In the genomic region with DNA sequence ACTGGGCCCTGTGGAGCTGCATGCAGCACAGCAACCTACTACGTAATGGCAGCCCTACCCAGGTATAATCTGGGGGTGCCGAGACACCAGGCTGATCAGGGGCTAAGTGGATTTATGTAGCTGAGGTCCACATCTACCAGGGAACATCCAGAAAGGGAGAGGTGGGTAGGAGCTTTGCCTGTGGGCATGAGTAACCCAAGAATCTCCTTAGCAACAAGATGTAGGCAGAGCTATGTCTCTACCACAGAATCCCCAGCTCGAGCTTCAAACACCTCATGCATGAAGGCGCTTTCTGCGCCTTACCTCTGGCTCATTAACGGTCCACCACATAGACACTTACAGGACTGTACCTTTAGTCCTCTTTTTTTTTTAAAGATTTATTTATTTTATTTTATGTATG, we compare ENCODE assay signal across 13 mouse cellular contexts. TPM values are rescaled to one million over a fixed set of nuclear protein-coding genes. Genes with fewer than 3 reads are reported as not detected.
DNase-seq lines count a peak whose midpoint lies in the region; ATAC-seq and TF ChIP-seq lines count a peak whose summit lies in the region.
"Had no signal": no experiment of that assay in that cellular context is flagged by ENCODE, and none has a peak within 500 bp of the region (broad histone marks: within the 10 kb centered on the region; RNA-seq: fewer than 3 reads in every experiment).

No protein-coding gene starts in this region.

- H3K4me1 ChIP-seq in heart, embryonic 13.5 days, result peaks cover 42% of the 10 kb centered on the region
- no peaks in the 10 kb centered on the region; the same call in 1 of the 2 replicates for H3K4me1 ChIP-seq in lung, postnatal 0 days (ENCODE audit: insufficient read depth, low read depth, low read length)
- H3K4me1 ChIP-seq in embryonic fibroblast, embryonic 13.5 days (ENCODE audit: control insufficient read depth, insufficient read depth, low read length), result peaks cover 11% of the 10 kb centered on the region
- H3K4me1 ChIP-seq in midbrain, postnatal 0 days (ENCODE audit: insufficient read depth, low read length), result no peaks in the 10 kb centered on the region

- no peak for TF ChIP-seq EP300 in lung, postnatal 0 days (IDR thresholded peaks at IDR 0.05)

- WGBS in heart, embryonic 13.5 days, result 79% methylated on average over 6 of the region's 6 CpGs
- 83% methylated on average over 6 of the region's 6 CpGs for WGBS in lung, postnatal 0 days
- WGBS in midbrain, postnatal 0 days, result 69% methylated on average over 6 of the region's 6 CpGs

- no peak for TF ChIP-seq CTCF in lung, postnatal 0 days (IDR thresholded peaks at IDR 0.05)
- no peak for TF ChIP-seq CTCF in embryonic fibroblast, embryonic 13.5 days (IDR thresholded peaks at IDR 0.05; ENCODE audit: borderline replicate concordance, insufficient read depth, low read length)
- TF ChIP-seq CTCF in midbrain, postnatal 0 days (IDR thresholded peaks at IDR 0.05), result no peak

- no peak overlapping the region for H3K4me3 ChIP-seq in heart, embryonic 13.5 days
- H3K4me3 ChIP-seq in lung, postnatal 0 days (ENCODE audit: low read depth, low read length), result no peak overlapping the region
- H3K4me3 ChIP-seq in embryonic fibroblast, embryonic 13.5 days (ENCODE audit: insufficient read depth, low read length), result no peak overlapping the region
- H3K4me3 ChIP-seq in midbrain, postnatal 0 days (ENCODE audit: low read depth, low read length), result no peak overlapping the region

- peak overlapping the region; percentile 78 for H3K27ac ChIP-seq in heart, embryonic 13.5 days (replicated peaks)
- 0 out of 2 replicates have a peak overlapping the region, but pooled peaks have one; percentile 5 for H3K27ac ChIP-seq in lung, postnatal 0 days (ENCODE audit: low read length)
- H3K27ac ChIP-seq in embryonic fibroblast, embryonic 13.5 days (ENCODE audit: insufficient read depth, low read length), result peak overlapping the region; percentile 94
- H3K27ac ChIP-seq in midbrain, postnatal 0 days (ENCODE audit: low read depth, low read length), result 0 out of 2 replicates have a peak overlapping the region, but pooled peaks have one; percentile 9

- no peak for DNase-seq in heart, adult 8-10 months (ENCODE audit: low spot score)
- no peak for DNase-seq in lung, postnatal 0 days (ENCODE audit: low spot score)
- DNase-seq in lung, postnatal 14 days, result no peak
- DNase-seq in midbrain, postnatal 0 days (ENCODE audit: low spot score), result no peak
- no peak for DNase-seq in yolk sac, embryonic 10.5 days (ENCODE audit: low spot score)
- no peak for DNase-seq in frontal cortex, postnatal 25 days (ENCODE audit: low spot score in 2 of 2)
- DNase-seq: cerebellum, postnatal 10 days; kidney, adult 9 months; lung, adult 18-20 months; retina, postnatal 1 day had no signal

- peaks cover 28% of the 10 kb centered on the region for H3K36me3 ChIP-seq in heart, embryonic 13.5 days
- H3K36me3 ChIP-seq in lung, postnatal 0 days (ENCODE audit: insufficient read depth, low read length), result no peaks in the 10 kb centered on the region
- H3K36me3 ChIP-seq in midbrain, postnatal 0 days (ENCODE audit: insufficient read depth, low read length), result 0 out of 2 replicates have a peak, but pooled peaks cover 5% of the 10 kb centered on the region

- H3K27me3 ChIP-seq in heart, embryonic 13.5 days (replicated peaks), result no peaks in the 10 kb centered on the region
- H3K27me3 ChIP-seq in lung, postnatal 0 days (replicated peaks; ENCODE audit: insufficient read depth, low read length), result no peaks in the 10 kb centered on the region
- no peaks in the 10 kb centered on the region for H3K27me3 ChIP-seq in midbrain, postnatal 0 days (ENCODE audit: insufficient read depth, low read length)

- H3K4me2 ChIP-seq in heart, embryonic 13.5 days, result no peak overlapping the region
- H3K4me2 ChIP-seq in lung, postnatal 0 days (replicated peaks; ENCODE audit: low read depth, low read length), result no peak overlapping the region
- no peak overlapping the region for H3K4me2 ChIP-seq in midbrain, postnatal 0 days (ENCODE audit: low read depth, low read length, poor library complexity, severe bottlenecking)

- no peak for TF ChIP-seq POLR2A in embryonic fibroblast, embryonic 13.5 days (IDR thresholded peaks at IDR 0.05; ENCODE audit: low read depth, low read length)

- ATAC-seq in heart, embryonic 13.5 days (ENCODE audit: extremely low read depth, insufficient number of reproducible peaks, low FRiP score, low TSS enrichment), result no peak
- no peak for ATAC-seq in lung, postnatal 0 days
- no peak for ATAC-seq in midbrain, postnatal 0 days (ENCODE audit: low FRiP score)

- peak overlapping the region; percentile 61; the same call in 1 of the 2 replicates for H3K9ac ChIP-seq in heart, embryonic 13.5 days
- H3K9ac ChIP-seq in lung, postnatal 0 days (replicated peaks; ENCODE audit: low read depth), result no peak overlapping the region
- H3K9ac ChIP-seq in midbrain, postnatal 0 days (replicated peaks; ENCODE audit: low read length, poor library complexity, severe bottlenecking), result no peak overlapping the region

- H3K9me3 ChIP-seq in heart, embryonic 13.5 days, result no peaks in the 10 kb centered on the region
- H3K9me3 ChIP-seq in lung, postnatal 0 days (ENCODE audit: low read length), result no peaks in the 10 kb centered on the region
- H3K9me3 ChIP-seq in midbrain, postnatal 0 days (ENCODE audit: low read length), result no peaks in the 10 kb centered on the region

RNA-seq across cellular contexts. Expression of gene Ptk7, which starts 34.0 kb away (rescaled TPM):
- 49.3 and 52.6 TPM in 2 replicates for polyA plus RNA-seq in heart, embryonic 13.5 days (2015; fragmentation: Nextera tagmentation; extraction: Ambion mirVana)
- 1 to 10 TPM; 1.8 to 3.5 (median 2.1) TPM for total RNA-seq in heart, adult 8-10 months (2022)
- polyA plus RNA-seq in lung, postnatal 0 days (2015; fragmentation: Nextera tagmentation; extraction: Ambion mirVana), result 73.2 and 75.8 TPM in 2 replicates
- 145 and 172 TPM in 2 replicates for polyA plus RNA-seq in embryonic fibroblast, embryonic 13.5 days (2011; ENCODE audit: insufficient read length, low read depth, missing spikeins)
- 61.8 and 62.6 TPM in 2 replicates for total RNA-seq in midbrain, postnatal 0 days (2014; rRNA removed)
- 22.5 and 22.9 TPM in 2 replicates for polyA plus RNA-seq in midbrain, postnatal 0 days (2015; fragmentation: Nextera tagmentation; extraction: Ambion mirVana)
- total RNA-seq: monocyte, adult 5-6 weeks had no signal

RNA-seq across cellular contexts. Expression of gene Srf, which starts 39.4 kb away (rescaled TPM):
- 11.6 and 13.1 TPM in 2 replicates for polyA plus RNA-seq in heart, embryonic 13.5 days (2015; fragmentation: Nextera tagmentation; extraction: Ambion mirVana)
- 100 to 1,000 TPM in 2 of 4 experiments, 10 to 100 TPM in 2; 84.1 to 121 (median 98.6) TPM for total RNA-seq in heart, adult 8-10 months (2022)
- 5.1 and 5.6 TPM in 2 replicates for polyA plus RNA-seq in lung, postnatal 0 days (2015; fragmentation: Nextera tagmentation; extraction: Ambion mirVana)
- polyA plus RNA-seq in embryonic fibroblast, embryonic 13.5 days (2011; ENCODE audit: insufficient read length, low read depth, missing spikeins), result 50.9 and 61.2 TPM in 2 replicates
- total RNA-seq in midbrain, postnatal 0 days (2014; rRNA removed), result 45.8 and 69.0 TPM in 2 replicates
- 2.6 and 3.3 TPM in 2 replicates for polyA plus RNA-seq in midbrain, postnatal 0 days (2015; fragmentation: Nextera tagmentation; extraction: Ambion mirVana)

RNA-seq across cellular contexts. Expression of gene Cul9, which starts 49.1 kb away (rescaled TPM):
- 4.5 and 5.0 TPM in 2 replicates for polyA plus RNA-seq in heart, embryonic 13.5 days (2015; fragmentation: Nextera tagmentation; extraction: Ambion mirVana)
- total RNA-seq in heart, adult 8-10 months (2022), result 10 to 100 TPM; 22.7 to 28.0 (median 24.9) TPM
- polyA plus RNA-seq in lung, postnatal 0 days (2015; fragmentation: Nextera tagmentation; extraction: Ambion mirVana), result 3.5 and 3.8 TPM in 2 replicates
- polyA plus RNA-seq in embryonic fibroblast, embryonic 13.5 days (2011; ENCODE audit: insufficient read length, low read depth, missing spikeins), result 5.7 and 8.6 TPM in 2 replicates
- total RNA-seq in midbrain, postnatal 0 days (2014; rRNA removed), result 53.8 and 70.9 TPM in 2 replicates
- polyA plus RNA-seq in midbrain, postnatal 0 days (2015; fragmentation: Nextera tagmentation; extraction: Ambion mirVana), result 13.6 and 16.7 TPM in 2 replicates

RNA-seq across cellular contexts. Expression of gene Klc4, which starts 50.5 kb away (rescaled TPM):
- 18.6 and 20.5 TPM in 2 replicates for polyA plus RNA-seq in heart, embryonic 13.5 days (2015; fragmentation: Nextera tagmentation; extraction: Ambion mirVana)
- total RNA-seq in heart, adult 8-10 months (2022), result 10 to 100 TPM; 27.5 to 29.1 (median 28.5) TPM
- 36.5 and 38.4 TPM in 2 replicates for polyA plus RNA-seq in lung, postnatal 0 days (2015; fragmentation: Nextera tagmentation; extraction: Ambion mirVana)
- polyA plus RNA-seq in embryonic fibroblast, embryonic 13.5 days (2011; ENCODE audit: insufficient read length, low read depth, missing spikeins), result 6.5 and 7.2 TPM in 2 replicates
- 24.5 and 28.5 TPM in 2 replicates for total RNA-seq in midbrain, postnatal 0 days (2014; rRNA removed)
- polyA plus RNA-seq in midbrain, postnatal 0 days (2015; fragmentation: Nextera tagmentation; extraction: Ambion mirVana), result 20.0 and 22.2 TPM in 2 replicates

RNA-seq across cellular contexts. Expression of gene Mrpl2, which starts 50.7 kb away (rescaled TPM):
- 98.0 and 111 TPM in 2 replicates for polyA plus RNA-seq in heart, embryonic 13.5 days (2015; fragmentation: Nextera tagmentation; extraction: Ambion mirVana)
- 100 to 1,000 TPM; 115 to 133 (median 125) TPM for total RNA-seq in heart, adult 8-10 months (2022)
- 69.2 and 88.6 TPM in 2 replicates for polyA plus RNA-seq in lung, postnatal 0 days (2015; fragmentation: Nextera tagmentation; extraction: Ambion mirVana)
- 33.5 and 45.2 TPM in 2 replicates for polyA plus RNA-seq in embryonic fibroblast, embryonic 13.5 days (2011; ENCODE audit: insufficient read length, low read depth, missing spikeins)
- 46.7 and 47.4 TPM in 2 replicates for total RNA-seq in midbrain, postnatal 0 days (2014; rRNA removed)
- polyA plus RNA-seq in midbrain, postnatal 0 days (2015; fragmentation: Nextera tagmentation; extraction: Ambion mirVana), result 85.5 and 85.7 TPM in 2 replicates

Comparison
In these comparisons a context has a peak if more than half of its experiments do, and no peak if none do; other contexts are left out.
1. H3K27ac ChIP-seq: peak in every context shown above with its lines; median percentile 94 in embryonic fibroblast, embryonic 13.5 days; 78 in heart, embryonic 13.5 days; 9 in midbrain, postnatal 0 days; 5 in lung, postnatal 0 days.